Mouse (Mus musculus) lung, postnatal 0 days (tissue): ENCODE results near the gene Slc25a3. TPM values are rescaled to one million over a fixed set of nuclear protein-coding genes. Genes with fewer than 3 reads are reported as not detected.
A peak's percentile ranks its signal among the peaks of the same experiment; 100 is the strongest.

Source experiments
- ATAC-seq: fragments of 200-750 bp; cut with Nextera tagmentation; 2 replicates; pipeline ENCODE4 v1.8.0; 2017; ENCODE audit warnings: moderate library complexity
- DNase-seq: peaks from one replicate; pipeline ENCODE4 v3.0.0-alpha.2; 2016; ENCODE audit warnings: low spot score
- H3K27ac ChIP-seq: fragments of 300-500 bp; sonication (generic); 2 replicates; pipeline ENCODE4 v1.5.1; 2014; ENCODE audit warnings: antibody characterized with exemption, mild to moderate bottlenecking, low read length, mixed read lengths
- H3K27me3 ChIP-seq: fragments of 300-500 bp; sonication (generic); replicated peaks from 2 replicates; pipeline ENCODE4 v1.6.1; 2014; ENCODE audit warnings: low read length, mixed read lengths; ENCODE audit not compliant: insufficient read depth
- H3K36me3 ChIP-seq: fragments of 300-500 bp; sonication (generic); 2 replicates; pipeline ENCODE4 v1.6.1; 2014; ENCODE audit warnings: low read length, mixed read lengths; ENCODE audit not compliant: insufficient read depth
- H3K4me1 ChIP-seq: fragments of 300-500 bp; sonication (generic); 2 replicates; pipeline ENCODE4 v1.6.1; 2014; ENCODE audit warnings: antibody characterized with exemption, low read depth, low read length, mixed read lengths; ENCODE audit not compliant: insufficient read depth
- H3K4me2 ChIP-seq: fragments of 300-500 bp; sonication (generic); replicated peaks from 2 replicates; pipeline ENCODE4 v1.6.1; 2014; ENCODE audit warnings: low read depth, mild to moderate bottlenecking, low read length, moderate library complexity, mixed read lengths
- H3K4me3 ChIP-seq: fragments of 300-500 bp; sonication (generic); 2 replicates; pipeline ENCODE4 v1.5.1; 2014; ENCODE audit warnings: low read depth, low read length
- H3K9ac ChIP-seq: fragments of 300-500 bp; sonication (generic); replicated peaks from 2 replicates; pipeline ENCODE4 v1.6.1; 2014; ENCODE audit warnings: low read depth, mild to moderate bottlenecking
- H3K9me3 ChIP-seq: fragments of 300-500 bp; sonication (generic); 2 replicates; pipeline ENCODE4 v1.6.1; 2016; ENCODE audit warnings: low read length, mixed read lengths
- CTCF ChIP-seq: IDR thresholded peaks from 2 replicates; pipeline ENCODE4 v1.5.1; 2016; ENCODE audit warnings: antibody characterized with exemption, mild to moderate bottlenecking
- EP300 ChIP-seq: IDR thresholded peaks from 2 replicates; pipeline ENCODE4 v1.6.1; 2016; ENCODE audit warnings: antibody characterized with exemption, mild to moderate bottlenecking, control low read depth
- WGBS: fragments of 180-500 bp; shearing (Covaris S2); extraction: QIAGEN DNeasy Blood & Tissue Kit; methylation state at CpG from one replicate; pipeline ENCODE4 v1.1.7; 2014; 5-methylcytosine and 5-hydroxymethylcytosine counted together
- polyA plus RNA-seq: library from polyadenylated mRNA; unstranded; fragments of >200 nt; fragmentation: Nextera tagmentation; extraction: Ambion mirVana; gene quantifications from 2 replicates; pipeline ENCODE4 v1.2.1, GENCODE M21; 2015

The Slc25a3 gene
- polyA plus RNA-seq, 1 experiment from 2014 or later = 358 TPM

DNA sequence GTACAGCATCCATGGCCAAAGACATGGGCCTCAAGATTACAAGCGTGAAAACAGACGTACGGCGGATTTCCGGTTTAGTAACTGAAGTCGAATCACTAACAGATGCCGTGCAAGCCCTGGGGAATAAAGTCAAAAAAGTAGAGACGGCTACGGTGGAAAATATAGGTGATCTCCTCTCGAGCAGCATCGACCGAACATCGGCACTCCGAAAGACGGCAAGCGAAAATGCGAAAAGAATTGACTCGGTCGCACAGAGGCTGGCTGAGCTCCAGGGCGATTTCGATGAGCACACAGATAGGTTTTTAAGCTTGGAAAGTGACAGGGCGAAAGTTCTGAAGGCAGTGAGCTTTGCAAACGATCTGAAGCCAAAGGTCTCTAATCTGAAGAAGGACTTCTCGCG lies 21.9 kb downstream of the Slc25a3 start:
- DNase-seq = no peak
- no peaks in the 10 kb centered on the region for H3K27me3 ChIP-seq
- no peak overlapping the region for H3K4me2 ChIP-seq
- H3K4me3 ChIP-seq = no peak overlapping the region
- WGBS = 92% methylated on average over 25 of the region's 25 CpGs
- H3K27ac ChIP-seq = no peak overlapping the region
- TF ChIP-seq CTCF = no peak
- no peak for TF ChIP-seq EP300
- ATAC-seq = no peak
- no peak overlapping the region for H3K9ac ChIP-seq
- no peaks in the 10 kb centered on the region for H3K4me1 ChIP-seq
- H3K36me3 ChIP-seq = no peaks in the 10 kb centered on the region
- H3K9me3 ChIP-seq = no peaks in the 10 kb centered on the region

GRCm38 (mm10) chr10:91100101-91100500 lies 23.8 kb downstream of the Slc25a3 start:
- WGBS = 80% methylated on average over 1 of the region's 1 CpGs
- Histone ChIP-seq H3K4me2 (no peak overlapping the region), H3K9ac (no peak overlapping the region), H3K4me1 (no peaks in the 10 kb centered on the region), H3K27me3 (no peaks in the 10 kb centered on the region), H3K9me3 (no peaks in the 10 kb centered on the region), H3K27ac (no peak overlapping the region), H3K4me3 (no peak overlapping the region), H3K36me3 (0 out of 2 replicates have a peak, but pooled peaks cover 4% of the 10 kb centered on the region)
- no peak for TF ChIP-seq CTCF
- no peak for TF ChIP-seq EP300
- no peak for DNase-seq
- ATAC-seq = no peak

- WGBS = 87% methylated on average over 8 of the region's 8 CpGs
Measured at GRCm38 (mm10) chr10:91098056-91098455, 25.8 kb downstream of the Slc25a3 start.

DNA sequence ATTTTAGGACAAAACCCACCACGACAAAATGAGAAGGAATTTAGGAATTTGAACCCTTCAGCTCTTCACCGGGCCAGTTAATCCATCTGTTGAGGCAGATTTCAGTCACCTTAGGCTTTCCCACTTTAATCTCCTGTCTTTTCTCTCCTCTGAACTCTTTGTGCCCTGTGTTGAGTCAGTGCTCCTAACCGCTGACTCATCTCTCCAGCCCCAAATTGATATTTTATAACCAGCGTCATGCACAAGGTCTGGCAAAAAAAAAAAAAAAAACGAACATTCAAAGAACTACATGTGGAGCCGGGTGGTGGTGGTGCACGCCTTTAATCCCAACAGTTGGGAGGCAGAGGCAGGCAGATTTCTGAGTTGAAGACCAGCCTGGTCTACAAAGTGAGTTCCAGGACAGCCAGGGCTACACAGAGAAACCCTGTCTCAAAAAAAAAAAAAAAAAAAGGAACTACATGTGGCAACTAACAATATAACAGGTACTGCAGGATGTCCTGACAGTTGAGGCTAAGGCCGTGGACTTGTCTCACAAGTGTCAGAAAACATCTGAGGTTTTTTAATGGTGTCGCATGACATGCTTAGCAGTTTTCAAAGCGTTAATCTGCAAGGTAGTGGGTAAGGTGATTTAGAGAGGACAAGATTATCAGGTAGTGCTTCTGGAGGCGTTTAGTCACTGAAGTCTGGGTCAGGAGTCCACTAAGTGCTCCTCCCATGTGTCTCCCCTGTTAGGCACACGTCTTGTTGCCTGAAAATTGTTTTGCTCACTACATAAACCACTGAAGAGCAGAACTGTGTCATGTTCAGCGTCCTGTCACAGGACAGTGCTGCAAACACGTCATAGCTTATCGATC lies 29.4 kb downstream of the Slc25a3 start:
- ATAC-seq = no peak
- 77% methylated on average over 15 of the region's 15 CpGs for WGBS

More at GRCm38 (mm10) chr10:91098056-91098455, 25.8 kb downstream of the Slc25a3 start:
- no peaks in the 10 kb centered on the region for H3K27me3 ChIP-seq
- DNase-seq (no peak), ATAC-seq (no peak)
- no peak overlapping the region for H3K27ac ChIP-seq
- no peaks in the 10 kb centered on the region for H3K4me1 ChIP-seq
- no peaks in the 10 kb centered on the region for H3K9me3 ChIP-seq
- H3K9ac ChIP-seq = no peak overlapping the region
- 0 out of 2 replicates have a peak, but pooled peaks cover 4% of the 10 kb centered on the region for H3K36me3 ChIP-seq
- no peak overlapping the region for H3K4me3 ChIP-seq
- TF ChIP-seq EP300 (no peak), CTCF (no peak)
- no peak overlapping the region for H3K4me2 ChIP-seq

GRCm38 (mm10) chr10:91092812-91093211 lies 31.0 kb downstream of the Slc25a3 start:
- DNase-seq = no peak
- WGBS = 83% methylated on average over 4 of the region's 4 CpGs
- H3K4me1 ChIP-seq = no peaks in the 10 kb centered on the region
- H3K9ac ChIP-seq = no peak overlapping the region
- TF ChIP-seq EP300 = no peak
- no peak for TF ChIP-seq CTCF
- no peak overlapping the region for H3K4me3 ChIP-seq
- H3K4me2 ChIP-seq = no peak overlapping the region
- no peaks in the 10 kb centered on the region for H3K9me3 ChIP-seq
- no peaks in the 10 kb centered on the region for H3K27me3 ChIP-seq
- H3K36me3 ChIP-seq = 0 out of 2 replicates have a peak, but pooled peaks cover 4% of the 10 kb centered on the region
- no peak overlapping the region for H3K27ac ChIP-seq
- ATAC-seq = no peak

More for the DNA sequence above, 29.4 kb downstream of the Slc25a3 start:
- Histone ChIP-seq H3K27me3 (no peaks in the 10 kb centered on the region), H3K9me3 (no peaks in the 10 kb centered on the region), H3K9ac (no peak overlapping the region), H3K36me3 (0 out of 2 replicates have a peak, but pooled peaks cover 4% of the 10 kb centered on the region), H3K4me2 (no peak overlapping the region), H3K27ac (no peak overlapping the region), H3K4me1 (no peaks in the 10 kb centered on the region), H3K4me3 (no peak overlapping the region)
- no peak for DNase-seq
- TF ChIP-seq CTCF (no peak), EP300 (no peak)

- Histone ChIP-seq H3K27ac (peak overlapping the region; percentile 76), H3K9ac (peak overlapping the region; percentile 77), H3K4me3 (peak overlapping the region; percentile 92), H3K4me1 (no peaks in the 10 kb centered on the region), H3K9me3 (no peaks in the 10 kb centered on the region), H3K4me2 (peak overlapping the region; percentile 88), H3K36me3 (no peaks in the 10 kb centered on the region), H3K27me3 (no peaks in the 10 kb centered on the region)
- 34% methylated on average over 12 of the region's 12 CpGs for WGBS
- ATAC-seq (no peak; the same call in 1 of the 2 replicates), DNase-seq (peak; percentile 51)
- TF ChIP-seq CTCF (no peak), EP300 (no peak)
Measured at GRCm38 (mm10) chr10:91083393-91083927, 40.4 kb downstream of the Slc25a3 start.
